Mouse (Mus musculus): ENCODE measurements at regions not wholly inside any gene's neighbourhood (a gene's known extent, or its start where the extent isn't known, plus 50 kb on each side); places are given as distances from the start of the nearest gene placed in this dataset.

DNA sequence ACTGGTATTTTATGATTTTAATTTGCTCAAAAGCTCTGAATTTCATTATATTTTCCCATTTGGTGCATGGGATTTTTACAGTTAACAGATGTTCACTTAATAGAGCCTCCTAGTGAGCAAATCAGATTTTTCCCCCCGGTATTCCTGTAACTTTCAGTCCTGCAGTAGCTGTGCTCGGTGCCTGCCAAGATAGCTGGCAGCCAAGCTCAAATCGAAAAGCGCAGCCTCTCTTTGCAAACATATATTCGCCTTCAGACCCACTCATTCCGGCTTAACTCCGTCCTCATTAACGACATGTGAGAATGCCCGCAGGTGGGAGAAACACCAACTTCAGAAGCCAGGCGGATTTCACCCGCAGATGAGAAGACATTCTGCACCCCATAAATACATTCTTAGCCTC lies 299.7 kb downstream of the Mat2b start:
- no peak for ATAC-seq (replicated peaks in 1 of 2; ENCODE audit: insufficient read depth in 1 of 2, low FRiP score in 2 of 2, low TSS enrichment in 1 of 2, low read depth in 1 of 2, poor library complexity in 2 of 2, severe bottlenecking in 2 of 2)

DNA sequence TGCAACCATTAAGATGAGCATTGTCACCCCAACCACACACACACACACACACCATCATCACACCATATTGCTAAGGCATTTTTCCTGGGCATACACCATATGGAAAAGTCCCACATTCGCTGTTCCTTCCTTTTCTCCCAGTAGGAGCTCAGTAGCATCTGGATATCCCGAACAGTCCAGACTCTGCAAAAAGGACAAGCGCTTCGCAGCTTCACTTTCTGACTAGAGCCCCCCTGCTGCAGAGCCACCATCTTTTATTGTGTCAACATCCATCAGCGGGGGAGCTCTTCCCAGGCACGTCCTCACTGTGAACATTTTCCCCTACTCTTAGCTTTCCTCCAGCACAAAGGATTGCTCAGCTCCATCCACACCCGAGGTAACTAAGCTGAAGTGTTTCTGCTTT lies 300.1 kb downstream of the Mat2b start:
- ATAC-seq (replicated peaks in 1 of 2; ENCODE audit: insufficient read depth in 1 of 2, low FRiP score in 2 of 2, low TSS enrichment in 1 of 2, low read depth in 1 of 2, poor library complexity in 2 of 2, severe bottlenecking in 2 of 2), result no peak

GRCm38 (mm10) chr11:40394283-40394758 lies 300.7 kb downstream of the Mat2b start:
- ATAC-seq (replicated peaks in 1 of 2; ENCODE audit: insufficient read depth in 1 of 2, low FRiP score in 2 of 2, low TSS enrichment in 1 of 2, low read depth in 1 of 2, poor library complexity in 2 of 2, severe bottlenecking in 2 of 2), result no peak

DNA sequence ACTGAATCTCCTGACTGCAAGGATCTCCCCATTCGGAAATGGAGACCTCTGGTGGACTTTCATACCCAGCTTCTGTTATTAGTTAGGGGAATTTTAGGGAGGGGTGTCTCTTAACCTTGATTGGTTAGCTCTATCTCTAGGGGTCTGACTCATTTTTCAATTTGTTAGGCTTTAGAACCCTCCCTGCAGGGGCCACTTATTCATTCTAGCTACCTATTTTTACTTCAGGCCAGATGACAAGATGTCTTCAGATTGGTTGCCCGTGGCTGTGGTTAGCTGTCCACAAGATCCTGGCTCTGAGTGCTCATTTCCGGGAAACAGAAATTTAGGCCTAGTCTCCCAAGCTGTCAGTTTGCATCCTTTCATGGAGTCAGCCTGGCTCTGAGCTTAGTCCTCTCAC lies 314.3 kb downstream of the Mat2b start:
- ATAC-seq (replicated peaks in 1 of 2; ENCODE audit: insufficient read depth in 1 of 2, low FRiP score in 2 of 2, low TSS enrichment in 1 of 2, low read depth in 1 of 2, poor library complexity in 2 of 2, severe bottlenecking in 2 of 2), result no peak

DNA sequence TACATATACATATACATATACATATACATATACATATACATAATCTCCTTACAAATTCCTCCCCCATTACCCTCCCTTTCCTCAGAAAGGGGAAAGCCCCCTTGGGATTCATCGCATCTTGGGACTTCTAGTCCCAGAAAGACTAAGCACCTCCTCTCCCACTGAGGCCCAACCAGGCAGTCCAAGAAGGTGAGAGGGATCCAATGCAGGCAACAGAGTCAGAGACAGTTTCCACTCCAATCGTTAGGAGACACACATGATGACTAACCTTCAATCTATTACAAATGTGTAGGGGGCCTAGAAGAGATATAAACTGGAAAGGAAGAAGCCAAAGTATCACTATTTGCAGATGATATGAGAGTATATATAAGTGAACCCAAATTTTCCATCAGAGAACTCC lies 323.3 kb downstream of the Mat2b start:
- no peak for ATAC-seq (replicated peaks in 1 of 2; ENCODE audit: insufficient read depth in 1 of 2, low FRiP score in 2 of 2, low TSS enrichment in 1 of 2, low read depth in 1 of 2, poor library complexity in 2 of 2, severe bottlenecking in 2 of 2)

DNA sequence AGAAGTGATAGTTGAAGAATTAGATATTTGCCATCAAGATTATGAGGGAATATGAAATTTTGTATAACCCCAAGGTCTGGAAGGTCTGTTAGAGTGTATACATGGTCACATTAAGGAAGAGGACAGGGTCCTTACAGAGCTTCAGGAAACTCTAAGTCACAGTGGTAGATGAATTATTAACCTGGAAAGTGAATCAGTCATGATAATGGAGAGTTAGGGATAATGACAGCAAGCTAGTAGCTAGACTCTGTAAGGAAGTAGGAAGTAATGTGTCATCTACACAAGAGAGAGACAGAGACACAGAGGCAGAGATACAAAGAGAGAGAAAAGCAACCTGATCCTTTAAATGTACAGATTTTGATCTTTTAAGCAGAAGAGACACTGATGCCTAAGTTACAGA lies 328.4 kb downstream of the Mat2b start:
- no peak for ATAC-seq (replicated peaks in 1 of 2; ENCODE audit: insufficient read depth in 1 of 2, low FRiP score in 2 of 2, low TSS enrichment in 1 of 2, low read depth in 1 of 2, poor library complexity in 2 of 2, severe bottlenecking in 2 of 2)

DNA sequence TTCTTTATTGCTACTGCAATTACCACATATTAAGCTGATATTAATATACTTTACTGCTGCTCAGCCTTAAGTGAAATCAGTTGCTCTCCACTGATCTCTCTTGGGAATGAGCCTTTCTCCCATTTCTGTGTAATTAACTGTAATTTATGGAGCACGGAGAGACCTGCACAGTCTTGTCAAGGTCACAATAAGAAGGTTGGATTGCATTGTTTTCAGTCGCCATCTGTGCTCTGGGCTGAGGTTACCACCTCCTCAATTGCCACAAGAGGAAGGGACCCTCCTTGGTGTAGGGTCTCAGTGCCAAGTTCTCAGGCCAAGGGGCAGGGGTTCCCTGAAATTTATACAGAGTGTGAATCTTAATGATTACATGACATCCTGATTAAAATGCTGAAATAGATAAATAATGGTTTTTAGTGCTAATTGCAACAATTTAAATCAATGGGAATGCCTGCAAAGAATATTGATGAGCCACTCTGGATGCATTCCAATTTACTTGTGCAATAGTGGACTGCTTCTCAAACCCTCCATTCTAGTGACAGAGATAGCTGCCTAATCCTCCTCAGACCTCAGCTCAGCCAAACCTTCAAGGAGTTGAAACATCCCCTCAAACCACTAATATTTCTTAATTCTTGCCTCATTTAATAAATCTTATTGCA lies 332.3 kb downstream of the Mat2b start:
- ATAC-seq (replicated peaks in 1 of 2; ENCODE audit: insufficient read depth in 1 of 2, low FRiP score in 2 of 2, low TSS enrichment in 1 of 2, low read depth in 1 of 2, poor library complexity in 2 of 2, severe bottlenecking in 2 of 2), result no peak

All from hematopoietic stem cell, adult 5-6 weeks (primary cell).